Mouse (Mus musculus): Measurements from ENCODE around the gene Dcbld2.

Gene Dcbld2

DNA sequence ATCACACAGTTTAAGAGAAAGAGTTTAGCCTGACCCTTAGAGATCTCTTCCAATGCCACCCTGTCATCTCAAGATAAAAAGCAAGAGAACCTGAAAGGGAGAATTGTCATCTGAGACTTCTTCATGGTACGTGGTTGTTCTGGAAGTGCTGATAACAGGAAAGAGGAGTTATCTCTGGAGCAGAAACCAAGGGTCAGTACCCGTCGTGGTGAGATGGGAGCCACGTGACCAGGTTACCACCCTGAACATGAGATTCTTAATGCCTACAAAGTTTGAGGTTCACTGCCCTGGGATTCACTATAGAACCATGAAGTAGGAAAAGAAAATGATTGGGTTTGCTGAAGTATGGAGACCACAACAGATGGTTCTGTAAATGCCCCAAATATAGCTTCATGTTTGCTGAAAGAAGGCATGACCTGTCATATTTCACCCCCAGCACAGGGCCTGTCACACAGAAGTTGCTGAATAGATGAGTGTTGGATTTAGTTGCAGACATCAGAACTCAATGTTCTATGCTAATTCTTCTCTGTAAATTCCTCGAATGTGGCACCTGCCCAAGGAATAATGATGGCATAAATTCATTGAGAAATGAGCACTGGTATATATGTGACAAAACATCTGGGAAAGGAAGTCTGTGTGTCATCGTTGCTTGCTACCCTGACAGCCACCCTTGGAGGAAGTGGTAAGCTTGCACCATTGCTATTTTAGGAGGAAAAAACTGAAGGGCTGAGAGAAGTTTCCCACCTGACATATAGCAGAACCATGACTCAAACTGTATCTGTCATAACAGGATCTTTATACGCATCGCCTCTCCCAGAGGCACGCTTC is 89.9 kb downstream of the Dcbld2 start:
- DNase-seq = peak; percentile 93

DNA sequence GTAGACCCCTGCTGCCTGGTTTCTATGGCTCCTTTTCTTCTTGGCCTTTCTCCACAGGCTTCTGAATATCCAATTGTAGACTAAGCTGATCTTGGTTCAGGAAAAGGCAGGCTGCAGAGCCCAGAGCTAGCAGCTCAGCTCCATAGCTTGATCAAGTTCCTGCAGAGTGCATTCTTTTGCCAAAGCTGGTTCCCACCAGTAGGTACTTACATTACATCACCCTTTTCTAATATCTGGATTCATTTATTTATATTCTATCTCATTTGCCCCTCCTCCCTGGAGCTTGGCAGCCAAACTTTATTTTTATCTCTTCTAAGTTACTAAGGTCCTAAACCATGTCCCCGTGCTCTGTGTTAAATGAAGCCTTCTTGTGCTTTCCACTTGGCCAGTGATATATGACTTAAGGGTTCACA is 90.9 kb downstream of the Dcbld2 start:
- DNase-seq = peak; percentile 85

DNA sequence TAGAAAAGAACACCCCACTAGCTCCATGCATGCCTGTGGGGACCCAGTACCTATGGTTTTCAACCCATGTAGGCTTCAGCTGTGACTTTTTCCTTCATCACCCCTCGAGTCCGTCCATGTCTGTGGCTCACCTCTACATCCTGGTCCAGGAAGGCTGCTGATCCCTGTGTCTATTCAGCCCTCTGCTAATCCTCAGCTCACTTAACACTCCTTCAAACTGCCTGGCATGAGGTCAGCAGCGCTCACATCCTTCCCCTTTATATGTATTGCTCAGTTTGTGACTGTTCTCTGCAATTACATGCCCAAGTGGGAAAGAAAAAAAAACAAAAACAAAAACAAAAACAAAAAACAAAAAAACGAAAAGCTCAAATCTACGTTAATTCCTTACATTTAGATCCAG is 91.4 kb downstream of the Dcbld2 start:
- DNase-seq = peak; percentile 87

DNA sequence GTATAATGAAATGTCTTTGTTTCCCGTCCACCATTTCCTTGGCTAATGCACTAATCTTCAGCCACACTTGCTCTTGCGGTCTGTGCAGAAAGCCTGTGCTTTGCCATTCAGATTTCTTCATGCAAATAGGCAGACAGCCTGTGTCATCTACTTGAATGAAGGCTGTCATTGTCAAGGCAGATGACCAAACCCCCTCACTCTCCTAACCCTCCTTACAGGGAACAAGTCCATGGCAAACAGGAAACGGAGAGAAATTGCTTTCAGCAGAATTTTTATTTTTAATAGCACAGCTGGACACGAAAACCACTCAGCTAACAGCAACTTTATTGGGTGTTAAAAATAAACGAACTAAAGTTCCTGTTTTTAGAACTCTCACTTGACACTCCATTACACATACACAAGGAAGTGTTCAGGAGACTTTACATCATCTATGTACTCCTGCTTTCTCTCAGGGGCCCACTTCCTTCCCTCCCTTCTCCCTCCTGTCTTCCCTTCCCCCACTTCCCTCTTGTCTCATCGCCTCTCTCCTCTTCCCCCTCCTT is 93.6 kb downstream of the Dcbld2 start:
- DNase-seq = peak; percentile 95

DNA sequence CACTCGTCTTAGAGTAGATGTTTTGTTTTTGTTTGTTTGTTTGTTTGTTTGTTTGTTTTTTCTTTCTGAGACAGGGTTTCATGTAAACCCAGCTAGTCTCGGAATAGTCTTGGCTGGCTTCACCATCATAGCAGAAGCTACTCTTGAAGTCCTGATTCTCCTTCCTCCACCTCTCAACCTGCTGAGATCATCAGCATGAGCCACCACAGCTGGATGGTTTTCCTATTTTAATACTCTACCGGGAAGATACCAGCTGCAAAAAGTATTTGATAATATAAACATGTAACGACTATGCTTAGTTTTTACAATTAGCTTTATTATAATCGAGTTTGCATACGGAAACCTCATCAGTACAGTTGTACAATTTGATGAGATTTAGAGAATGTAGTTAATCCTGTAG is 94.3 kb downstream of the Dcbld2 start:
- peak; percentile 81 for DNase-seq

DNA sequence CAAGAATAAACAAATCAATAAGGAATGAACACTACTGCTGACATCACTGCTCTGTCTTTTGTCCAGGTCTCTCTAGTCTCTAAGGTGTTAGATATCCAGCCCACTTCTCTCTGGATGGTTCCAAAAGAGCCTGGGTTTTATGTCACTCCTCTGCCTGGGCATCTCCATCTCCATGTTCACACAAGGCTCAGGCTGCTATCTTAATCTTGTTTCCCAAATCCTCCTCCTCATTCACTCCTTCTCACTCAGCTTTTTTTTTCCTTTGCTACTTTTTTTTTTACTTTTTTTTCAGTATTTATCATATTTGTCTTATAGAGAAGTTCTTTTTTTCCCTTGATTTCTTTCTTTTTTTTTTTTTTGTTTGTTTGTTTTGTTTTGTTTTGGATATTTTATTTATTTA is 96.7 kb downstream of the Dcbld2 start:
- no peak for DNase-seq

DNA sequence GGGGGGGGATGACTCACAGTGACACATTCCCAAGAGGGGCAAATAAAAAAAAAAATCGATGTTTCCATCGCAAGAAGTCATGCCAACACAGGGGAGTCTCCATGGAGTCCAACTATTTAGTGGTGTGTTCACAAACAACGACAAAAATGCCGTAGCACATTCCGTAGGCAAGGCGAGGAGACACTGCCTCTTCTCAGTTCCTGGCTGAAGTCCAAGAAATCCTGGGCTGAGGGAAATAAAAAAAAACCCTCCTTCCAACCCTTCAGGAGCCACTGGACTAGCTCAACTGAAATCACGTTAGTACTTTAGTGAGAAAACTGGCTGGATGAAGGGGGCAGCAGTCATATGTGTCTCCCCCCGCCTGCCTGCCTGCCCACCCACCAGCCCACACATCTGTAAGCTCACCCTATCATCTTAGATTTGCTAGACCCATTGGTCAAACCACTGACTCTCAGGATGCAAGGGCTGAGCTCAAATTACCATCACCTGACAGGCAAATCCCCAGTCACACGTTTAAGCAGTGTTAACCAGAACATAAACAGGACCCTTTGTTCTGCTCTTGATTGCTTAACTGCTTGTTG is 104.0 kb downstream of the Dcbld2 start:
- DNase-seq = peak; percentile 96

DNA sequence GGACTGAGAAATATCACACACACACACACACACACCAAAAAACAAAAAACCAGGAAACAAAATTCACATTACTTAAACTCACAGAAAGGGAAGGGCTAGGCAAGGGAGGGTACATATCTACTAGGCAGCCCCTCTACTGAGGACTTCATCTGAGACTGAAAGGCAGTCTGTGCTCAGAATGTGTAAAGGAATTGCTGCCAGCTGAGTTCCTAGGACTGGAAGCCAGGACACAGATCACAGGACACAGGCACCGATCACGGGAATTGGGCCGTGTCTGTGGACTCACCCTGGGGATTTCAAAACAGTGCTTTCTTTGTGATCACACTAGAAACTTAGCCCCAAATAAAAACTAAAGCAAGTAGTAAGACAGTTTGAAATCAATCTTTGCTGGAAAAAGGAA is 104.6 kb downstream of the Dcbld2 start:
- peak; percentile 98 for DNase-seq

DNA sequence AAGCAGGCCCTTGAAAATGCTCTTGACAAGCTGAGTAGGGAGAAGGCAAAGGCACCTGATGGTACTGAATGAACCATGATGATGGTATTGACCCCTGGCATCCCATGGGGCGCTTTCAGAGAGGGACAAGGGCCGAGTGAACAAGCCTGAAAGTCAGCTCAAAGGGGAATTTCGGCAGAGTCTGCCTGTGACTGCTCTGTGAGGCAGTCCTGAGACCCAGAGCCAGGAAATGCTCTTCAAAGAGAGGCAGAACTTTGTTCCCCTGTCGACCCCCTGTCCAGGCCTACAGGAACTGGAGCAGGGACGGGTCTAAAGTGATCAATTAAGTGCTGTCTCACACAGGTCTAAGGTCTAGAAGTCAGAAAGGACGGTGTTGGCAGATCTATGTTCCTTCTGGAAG is 105.5 kb downstream of the Dcbld2 start:
- DNase-seq = peak; percentile 94

DNA sequence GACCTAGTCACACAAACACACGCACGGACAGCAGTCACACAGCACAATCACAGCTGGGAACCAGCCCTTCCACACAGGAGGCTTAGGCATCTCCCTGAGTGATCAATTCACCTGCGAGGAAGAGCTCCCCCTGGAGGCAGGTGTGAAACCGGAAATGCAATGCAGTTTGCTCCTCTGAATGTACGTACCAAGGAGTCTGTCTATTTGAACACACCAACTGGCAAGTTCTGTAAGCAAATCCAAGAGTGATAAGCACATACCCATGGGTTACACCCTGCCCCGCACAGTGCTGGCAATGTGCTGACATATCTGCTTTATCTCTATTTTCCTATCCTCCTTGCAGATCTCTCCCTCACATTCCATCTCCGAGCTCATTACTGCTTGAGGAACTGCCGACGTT is 106.3 kb downstream of the Dcbld2 start:
- peak; percentile 92 for DNase-seq

DNA sequence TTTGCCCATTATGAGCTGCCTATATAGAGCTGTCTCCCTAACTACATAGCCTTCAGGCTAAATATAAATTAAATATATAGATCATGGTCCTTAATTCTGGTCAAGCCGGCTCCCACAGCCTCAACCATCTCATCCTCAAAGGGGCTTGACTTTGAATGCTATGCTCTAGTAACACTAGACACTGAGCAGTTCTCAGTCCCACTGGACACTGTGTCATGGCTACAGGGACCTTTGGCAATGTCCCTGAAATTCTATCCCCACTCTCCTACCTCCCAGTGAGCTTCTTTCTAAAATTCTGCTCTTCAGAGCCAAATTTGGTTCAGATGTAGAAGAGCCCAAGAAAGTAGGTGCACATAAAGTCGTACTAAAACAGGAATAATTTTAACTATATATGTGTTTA is 107.9 kb downstream of the Dcbld2 start:
- DNase-seq = peak; percentile 61

DNA sequence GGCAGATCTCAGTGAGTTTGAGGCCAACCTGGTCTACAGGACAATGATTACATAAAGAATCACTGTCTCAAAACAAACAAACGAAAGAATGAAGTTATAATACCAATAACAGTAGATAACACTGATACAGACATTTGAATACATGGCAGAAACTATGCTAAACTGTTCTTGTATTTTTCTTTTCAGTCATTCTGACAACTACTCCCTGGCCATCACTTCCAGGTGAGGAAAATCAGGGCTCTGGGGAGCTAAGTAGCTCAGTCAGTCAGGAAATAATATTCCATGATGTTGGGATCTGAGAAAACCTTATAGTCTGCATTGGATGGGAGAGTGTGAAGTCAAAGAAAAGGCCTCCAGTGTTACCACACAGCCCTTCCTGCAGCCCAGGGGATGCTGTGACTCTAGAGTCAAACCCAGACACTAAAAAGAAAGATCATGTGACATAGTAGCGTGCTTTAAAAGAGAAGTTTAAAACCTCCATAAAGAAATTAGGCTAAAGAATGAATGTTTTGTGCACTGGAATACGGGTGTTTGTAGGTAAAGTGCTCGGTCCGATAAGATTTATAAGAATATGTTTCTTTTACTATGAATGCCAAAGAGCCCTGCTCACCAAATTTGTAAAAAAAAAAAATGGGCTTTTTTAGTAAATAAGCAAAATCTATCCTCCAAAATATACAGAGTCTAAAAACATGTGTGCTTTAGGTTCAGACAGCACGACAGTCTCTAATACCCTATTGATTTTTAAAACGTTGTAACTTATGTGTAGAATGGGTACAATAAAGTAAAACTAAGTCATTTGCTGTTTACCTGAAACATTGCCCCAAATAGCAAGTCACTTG is 108.9 kb downstream of the Dcbld2 start:
- DNase-seq = peak; percentile 75
